Mouse (Mus musculus) embryo, embryonic 11 days (tissue): Measurements from ENCODE around the gene Slc4a10.

Source experiments
- DNase-seq: peaks from one replicate; pipeline ENCODE4 v3.0.0-alpha.2; 2015

Gene Slc4a10

GRCm38 (mm10) chr2:62356606-62357005 is 310.3 kb downstream of the Slc4a10 start:
- DNase-seq, result no peak

- DNase-seq, result no peak
Observed at GRCm38 (mm10) chr2:62357259-62357658, 311.0 kb downstream of the Slc4a10 start.

- no peak for DNase-seq
Observed at GRCm38 (mm10) chr2:62360872-62361271, 314.6 kb downstream of the Slc4a10 start.

GRCm38 (mm10) chr2:62361514-62361913 is 315.3 kb downstream of the Slc4a10 start:
- DNase-seq, result no peak

GRCm38 (mm10) chr2:62362211-62362610 is 315.9 kb downstream of the Slc4a10 start:
- DNase-seq, result no peak

- DNase-seq, result no peak
Observed at GRCm38 (mm10) chr2:62363606-62364005, 317.3 kb downstream of the Slc4a10 start.

GRCm38 (mm10) chr2:62368349-62369053 is 322.2 kb downstream of the Slc4a10 start:
- DNase-seq, result no peak

- no peak for DNase-seq
Observed at GRCm38 (mm10) chr2:62370048-62370447, 323.8 kb downstream of the Slc4a10 start.

GRCm38 (mm10) chr2:62373692-62374091 is 327.4 kb downstream of the Slc4a10 start:
- DNase-seq, result no peak
